Mouse (Mus musculus) splenic B cell, adult 2 months (primary cell): ENCODE measurements around the gene Nyap2.
"Not testable (repeated sequence)": the region's sequence is repeated elsewhere in the genome, so short reads cannot be mapped to it uniquely, and the experiment has no call there.

ENCODE experiments used
- DNase-seq: peaks from one replicate; pipeline ENCODE4 v3.0.0-alpha.2; 2011; ENCODE audit warnings: low read depth, low spot score
- H3K27me3 ChIP-seq: 2 replicates; pipeline ENCODE4 v1.6.1; 2012; ENCODE audit warnings: mild to moderate bottlenecking, low read length, moderate library complexity, mixed read lengths; ENCODE audit not compliant: control insufficient read depth, poor library complexity, insufficient read depth, severe bottlenecking
- H3K36me3 ChIP-seq: 2 replicates; pipeline ENCODE4 v1.6.1; 2012; ENCODE audit warnings: mild to moderate bottlenecking, low read length, moderate library complexity, mixed read lengths; ENCODE audit not compliant: control insufficient read depth, poor library complexity, insufficient read depth, severe bottlenecking

The Nyap2 gene

DNA sequence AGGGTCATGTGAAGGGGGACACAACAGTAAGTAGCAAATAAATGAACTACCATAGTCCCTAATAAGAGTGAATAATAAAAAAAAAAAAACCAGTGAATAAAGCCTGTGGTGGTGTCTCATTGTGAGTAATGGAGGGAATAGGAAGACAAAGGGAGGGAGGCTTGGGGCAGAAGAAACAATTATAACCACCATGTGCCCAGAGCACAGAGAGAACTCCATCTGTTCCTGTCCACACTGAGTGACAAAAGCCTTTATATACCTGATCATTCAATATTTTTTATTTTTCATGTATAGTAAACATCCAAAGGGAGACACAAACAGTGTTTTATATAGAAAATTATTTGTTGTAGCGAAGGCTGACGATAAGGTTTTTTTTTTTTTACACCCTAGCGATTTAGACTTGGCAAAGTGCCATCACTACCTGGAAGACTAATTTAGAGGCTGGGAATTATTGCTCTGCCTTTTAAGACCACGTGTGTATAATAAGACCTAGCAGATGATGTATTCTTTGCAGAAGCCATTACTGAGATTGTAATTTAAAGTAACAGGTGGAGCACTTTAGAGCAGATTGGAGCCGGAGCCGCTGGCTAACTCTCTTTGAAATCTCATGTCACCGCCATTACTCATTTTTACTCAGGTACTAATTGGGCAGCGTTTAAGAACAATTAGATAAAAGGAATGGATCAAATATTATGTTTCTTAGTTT is 55.4 kb downstream of the Nyap2 start:
- Histone ChIP-seq H3K27me3 (no peaks in the 10 kb centered on the region), H3K36me3 (no peaks in the 10 kb centered on the region)
- DNase-seq, result no peak

DNA sequence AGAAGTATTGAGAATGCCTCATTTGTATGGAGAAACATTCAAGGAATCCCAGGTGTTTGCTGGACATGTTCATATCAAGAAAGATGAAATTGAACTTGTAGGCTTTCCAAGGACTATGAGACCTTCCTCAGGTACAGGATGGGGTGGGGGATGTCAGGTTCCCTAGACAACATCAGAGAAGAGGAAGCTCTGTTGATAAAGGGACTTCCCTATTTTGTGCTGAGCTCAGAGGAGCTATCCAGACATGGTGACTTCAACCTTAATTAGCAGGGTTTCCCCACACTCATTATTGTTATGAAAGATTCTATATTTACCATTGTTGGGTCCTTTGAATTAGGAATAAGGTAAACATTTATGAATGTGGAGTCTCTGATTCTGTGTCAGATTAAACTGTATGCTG is 67.1 kb downstream of the Nyap2 start:
- H3K27me3 ChIP-seq, result no peaks in the 10 kb centered on the region
- H3K36me3 ChIP-seq, result no peaks in the 10 kb centered on the region
- no peak for DNase-seq

DNA sequence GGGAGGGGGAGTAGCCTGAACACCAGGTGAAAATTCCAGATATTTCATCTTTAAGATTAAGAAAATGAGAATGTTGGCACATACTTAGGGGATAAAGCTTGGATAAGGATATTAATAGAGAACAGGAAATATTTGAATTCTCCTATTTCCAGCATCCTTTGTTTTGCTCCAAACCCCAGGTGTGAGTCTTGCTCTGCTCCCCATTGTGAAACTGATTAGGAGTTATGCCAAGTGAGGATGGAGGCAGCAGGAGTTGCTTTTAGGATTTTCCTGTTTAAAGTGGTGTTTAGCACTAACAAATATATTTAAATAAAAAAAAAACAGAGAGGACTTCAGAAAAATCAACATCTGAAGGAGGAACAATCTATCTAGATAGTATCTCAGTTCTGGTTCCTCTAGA is 68.8 kb downstream of the Nyap2 start:
- Histone ChIP-seq H3K27me3 (no peaks in the 10 kb centered on the region), H3K36me3 (no peaks in the 10 kb centered on the region)
- DNase-seq, result no peak

DNA sequence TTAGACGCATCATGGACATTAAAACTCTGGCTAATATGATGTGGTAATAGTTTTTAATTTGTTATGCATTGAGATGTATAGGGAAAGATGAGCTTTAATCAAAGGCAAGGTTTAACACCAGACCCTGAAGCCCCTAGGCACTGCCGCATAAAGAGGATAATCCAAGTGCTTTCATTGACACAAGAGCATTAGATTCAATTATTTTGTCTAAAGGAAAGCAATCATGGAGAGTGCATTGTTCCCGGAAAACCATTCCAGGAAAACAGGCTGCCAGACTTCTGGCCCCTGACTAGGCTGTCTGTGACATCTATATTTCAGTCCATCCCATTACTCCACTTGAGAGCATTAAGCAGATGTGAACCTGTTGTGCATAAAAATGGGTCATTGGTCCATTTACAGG is 92.5 kb downstream of the Nyap2 start:
- Histone ChIP-seq H3K36me3 (no peaks in the 10 kb centered on the region), H3K27me3 (no peaks in the 10 kb centered on the region)
- DNase-seq, result no peak

DNA sequence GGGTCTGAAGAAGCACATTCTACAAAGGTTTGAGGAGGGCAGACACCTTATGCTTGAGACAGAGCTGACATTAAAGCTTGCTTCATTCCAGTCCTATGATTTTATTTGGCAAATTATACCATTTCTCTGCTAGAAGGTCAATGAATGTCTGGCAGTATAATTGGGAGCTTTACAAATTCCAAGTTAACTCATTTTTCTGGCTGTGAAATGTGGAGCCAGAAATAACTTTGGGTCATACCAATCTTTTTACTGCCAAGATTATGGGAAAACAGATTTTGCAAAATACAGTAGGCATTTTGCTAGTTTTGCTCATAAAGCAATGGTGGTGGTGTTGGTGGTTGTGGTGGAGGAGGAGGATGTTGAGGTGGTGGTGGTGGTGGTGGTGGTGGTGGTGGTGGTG is 96.0 kb downstream of the Nyap2 start:
- no peaks in the 10 kb centered on the region for H3K36me3 ChIP-seq
- no peaks in the 10 kb centered on the region for H3K27me3 ChIP-seq
- DNase-seq, result no peak

DNA sequence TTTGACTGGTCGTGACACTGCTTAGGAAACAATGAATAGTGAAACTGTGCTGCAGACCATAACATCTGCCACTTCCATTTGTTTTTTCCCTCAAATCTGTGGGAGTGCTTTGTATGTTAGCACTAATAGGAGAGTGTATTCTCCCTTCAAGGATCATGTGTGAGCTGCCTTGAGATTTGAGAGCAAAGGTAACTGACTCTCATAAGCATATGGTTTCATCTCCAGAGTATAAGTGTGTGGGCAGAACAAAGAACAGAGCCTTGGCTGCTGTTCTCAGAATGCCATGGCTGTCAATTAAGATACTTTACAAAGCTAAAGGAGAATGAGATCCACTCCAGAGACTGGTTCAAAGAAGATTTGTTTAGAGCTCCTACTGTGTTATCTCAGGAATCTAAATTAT is 96.6 kb downstream of the Nyap2 start:
- no peaks in the 10 kb centered on the region for H3K27me3 ChIP-seq
- DNase-seq, result no peak
- H3K36me3 ChIP-seq, result no peaks in the 10 kb centered on the region

DNA sequence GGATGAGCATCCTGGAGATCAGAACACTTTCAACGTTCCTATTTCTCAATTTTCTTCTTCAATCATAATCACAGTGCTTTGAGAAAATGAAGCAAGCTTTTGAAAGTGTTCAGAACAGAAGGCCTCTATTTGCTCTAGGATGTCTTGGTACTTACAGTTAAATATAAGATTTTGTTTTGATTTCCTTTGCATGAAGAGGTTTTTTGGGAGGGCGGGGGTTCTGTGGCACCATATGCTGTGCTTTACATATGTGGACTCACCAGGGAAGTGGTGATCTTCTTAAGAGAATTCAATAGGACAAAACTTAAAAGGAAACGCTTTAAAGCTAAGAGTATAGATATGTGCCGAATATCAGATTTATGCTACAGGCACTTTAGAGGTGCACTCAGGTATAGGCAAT is 103.0 kb downstream of the Nyap2 start:
- H3K27me3 ChIP-seq, result no peaks in the 10 kb centered on the region
- DNase-seq, result no peak
- no peaks in the 10 kb centered on the region for H3K36me3 ChIP-seq

DNA sequence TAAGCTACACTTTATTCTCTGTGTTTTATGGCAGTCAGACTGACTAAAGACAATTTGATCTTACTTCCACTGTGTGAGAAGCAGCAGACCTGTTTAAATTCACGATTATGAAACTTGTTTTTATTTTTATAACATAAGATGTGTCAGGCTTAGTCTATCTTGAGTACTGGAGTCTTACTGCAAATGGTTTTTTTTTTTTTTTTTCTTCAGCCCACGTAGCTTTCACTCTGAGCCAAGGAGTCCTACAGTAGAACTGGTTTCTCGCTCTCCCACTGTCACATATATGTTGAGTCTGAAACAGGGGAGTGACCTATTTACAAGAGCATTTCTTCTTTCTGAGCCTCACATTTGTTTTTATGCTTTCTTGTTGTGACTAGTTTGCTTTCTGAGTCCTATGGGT is 103.9 kb downstream of the Nyap2 start:
- Histone ChIP-seq H3K27me3 (no peaks in the 10 kb centered on the region), H3K36me3 (no peaks in the 10 kb centered on the region)
- no peak for DNase-seq

DNA sequence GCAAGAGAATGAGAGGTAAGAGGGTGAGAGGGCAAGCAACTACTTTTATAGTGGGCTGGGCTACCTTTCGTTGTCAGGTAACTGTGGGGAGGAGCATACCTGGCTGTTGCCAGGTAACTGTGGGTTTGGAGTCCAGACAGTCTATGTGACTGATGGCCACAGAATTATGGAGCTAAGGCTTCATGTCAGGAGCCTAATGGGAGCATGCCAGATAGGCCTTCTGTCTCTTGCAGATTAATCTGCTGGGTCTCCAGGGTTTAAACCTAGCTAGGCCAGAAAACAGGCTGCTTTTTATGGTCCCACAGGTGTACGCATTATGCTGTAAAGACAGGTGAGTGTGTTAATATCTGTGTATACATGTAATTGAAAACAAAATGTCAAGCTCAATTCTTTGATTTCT is 132.8 kb downstream of the Nyap2 start:
- DNase-seq, result no peak
- H3K27me3 ChIP-seq, result no peaks in the 10 kb centered on the region
- H3K36me3 ChIP-seq, result no peaks in the 10 kb centered on the region

DNA sequence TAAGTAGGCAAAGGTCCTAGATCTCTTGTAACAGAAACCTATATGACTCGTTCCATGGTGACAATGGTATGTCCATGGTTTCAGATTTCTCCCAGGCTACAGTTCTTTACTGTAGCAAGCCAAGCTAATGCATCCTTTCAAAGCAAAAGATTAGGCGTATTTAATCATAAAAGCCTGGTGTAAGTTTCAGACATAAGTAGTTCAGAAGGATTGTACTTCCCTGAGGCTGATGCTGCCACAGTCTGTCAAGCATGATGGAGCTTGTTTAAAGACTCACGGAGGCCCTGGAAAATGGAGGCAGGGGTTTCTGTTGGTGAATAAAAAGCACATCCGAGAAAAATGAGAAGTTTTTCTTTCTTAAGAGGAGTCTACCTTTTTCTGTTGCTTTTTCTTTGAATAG is 134.7 kb downstream of the Nyap2 start:
- no peaks in the 10 kb centered on the region for H3K36me3 ChIP-seq
- no peak for DNase-seq
- H3K27me3 ChIP-seq, result no peaks in the 10 kb centered on the region

DNA sequence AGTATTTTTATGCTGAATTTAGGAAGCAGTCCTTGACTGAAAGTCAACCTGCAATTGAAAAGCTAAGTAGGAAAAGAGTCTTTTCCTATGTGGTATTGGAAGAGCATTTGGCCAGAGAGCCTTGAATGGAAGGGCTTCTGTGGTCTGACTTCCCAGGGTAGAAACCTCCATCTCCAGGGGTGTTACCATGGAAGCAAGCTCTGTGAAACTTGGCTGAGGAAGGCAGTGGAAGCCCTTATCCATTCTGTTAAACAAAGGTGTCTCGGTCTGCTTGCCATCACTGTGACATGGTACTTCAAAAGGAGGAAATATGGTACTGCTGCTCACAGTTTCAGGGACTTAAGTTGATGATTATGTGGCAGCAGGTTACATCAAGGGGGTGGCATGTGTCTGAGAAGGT is 143.0 kb downstream of the Nyap2 start:
- DNase-seq, result no peak
- no peaks in the 10 kb centered on the region for H3K36me3 ChIP-seq
- no peaks in the 10 kb centered on the region for H3K27me3 ChIP-seq

DNA sequence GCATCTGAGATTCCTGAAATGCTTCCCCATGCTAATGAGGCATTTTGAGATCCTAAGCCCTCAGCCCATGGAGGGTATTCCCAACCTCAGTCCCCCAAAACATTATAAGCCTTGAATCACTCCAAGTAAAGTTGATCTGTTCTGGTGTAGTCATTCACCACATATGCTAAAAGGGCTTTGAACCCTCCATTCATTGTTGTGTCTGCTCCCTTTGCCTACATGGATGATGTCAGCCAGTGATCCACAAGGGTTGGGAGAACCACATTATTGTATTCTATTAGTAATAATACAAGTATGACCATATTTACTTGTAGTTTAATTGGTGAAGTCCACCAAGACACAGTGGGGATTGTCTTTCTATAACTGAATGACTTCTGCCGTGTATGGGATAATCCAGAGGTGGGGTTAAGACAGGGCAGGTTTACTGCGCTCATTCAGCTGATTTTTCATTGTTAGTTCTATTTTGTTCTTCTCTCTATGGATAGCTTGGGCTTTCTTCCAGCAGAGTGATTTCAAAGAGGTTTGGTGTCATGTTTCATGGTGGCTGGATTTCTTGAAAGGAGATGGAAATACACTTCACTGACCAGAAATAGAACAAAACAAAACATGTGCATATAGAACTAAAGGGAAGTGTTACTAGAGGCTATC is 155.1 kb downstream of the Nyap2 start:
- Histone ChIP-seq H3K27me3 (no peaks in the 10 kb centered on the region), H3K36me3 (no peaks in the 10 kb centered on the region)
- DNase-seq, result no peak

DNA sequence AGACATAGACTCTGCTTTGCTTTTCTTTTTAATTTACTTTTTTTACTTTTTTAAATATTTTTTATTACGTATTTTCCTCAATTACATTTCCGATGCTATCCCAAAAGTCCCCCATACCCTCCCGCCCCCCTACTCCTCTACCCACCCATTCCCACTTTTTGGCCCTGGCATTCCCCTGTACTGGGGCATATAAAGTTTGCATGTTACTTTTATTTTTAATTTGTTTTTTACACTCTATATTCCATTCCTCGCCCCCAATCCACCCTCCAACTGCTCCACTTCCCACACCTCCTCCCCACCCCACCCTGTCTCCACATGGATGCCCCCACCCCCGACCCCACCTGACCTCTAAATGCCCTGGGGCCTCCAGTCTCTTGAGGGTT is 155.6 kb downstream of the Nyap2 start:
- not testable (repeated sequence) for DNase-seq, H3K36me3 ChIP-seq, H3K27me3 ChIP-seq

DNA sequence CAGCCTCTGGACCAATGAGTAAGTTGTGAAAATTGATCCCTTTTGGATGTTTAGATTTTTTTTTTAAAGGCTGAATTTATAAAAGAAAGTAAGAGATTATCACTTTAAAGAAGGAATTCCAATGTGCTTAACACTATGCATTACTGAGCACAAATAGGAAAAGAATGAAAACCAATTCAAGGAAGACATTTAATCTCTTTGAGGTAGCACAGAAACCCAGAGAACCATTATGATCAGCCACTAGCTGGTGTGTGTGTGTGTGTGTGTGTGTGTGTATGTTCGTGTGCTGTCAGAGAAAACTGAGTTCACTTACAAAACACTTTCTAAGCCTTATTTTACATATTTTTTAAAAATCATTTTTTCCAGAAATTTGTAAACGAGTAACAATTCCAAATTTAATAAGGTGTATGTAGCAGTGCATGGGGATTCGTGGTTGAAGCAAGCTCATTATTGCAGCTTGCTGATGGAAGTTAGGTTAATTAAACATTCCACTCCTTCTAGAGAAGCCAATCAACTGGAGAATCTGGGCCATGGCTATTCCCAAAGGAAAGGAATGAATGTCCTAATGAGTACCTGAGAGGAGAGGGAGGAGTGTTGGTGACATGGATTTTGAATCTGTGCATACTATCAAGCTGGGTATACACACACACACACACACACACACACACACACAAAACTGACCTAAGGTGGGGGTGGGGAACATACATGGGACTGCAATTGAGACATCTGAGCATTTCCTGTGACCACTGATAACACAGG is 171.9 kb downstream of the Nyap2 start:
- no peaks in the 10 kb centered on the region for H3K36me3 ChIP-seq
- H3K27me3 ChIP-seq, result no peaks in the 10 kb centered on the region
- DNase-seq, result no peak

DNA sequence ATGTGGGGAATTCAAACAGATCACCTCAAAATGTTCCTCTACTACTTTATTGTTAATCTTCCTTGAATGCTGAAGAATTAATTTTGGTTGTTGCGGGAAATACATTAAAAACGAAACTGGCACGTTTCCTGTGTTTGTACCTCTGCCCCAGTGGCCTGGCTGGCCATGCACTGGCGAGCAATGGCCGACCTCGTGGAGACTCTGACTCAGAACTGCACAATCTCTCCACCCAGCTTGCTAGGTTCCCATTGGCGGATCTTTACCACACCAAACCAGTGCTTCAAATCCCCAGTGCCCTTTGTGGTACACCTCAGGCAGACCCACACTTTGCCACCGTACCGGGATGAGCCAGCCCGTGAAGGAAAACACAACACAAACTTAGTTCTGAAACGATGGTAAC is 173.3 kb downstream of the Nyap2 start:
- DNase-seq, result no peak
- Histone ChIP-seq H3K36me3 (no peaks in the 10 kb centered on the region), H3K27me3 (no peaks in the 10 kb centered on the region)
